Mouse (Mus musculus) layer of hippocampus, adult 18-20 months (tissue): ENCODE data around the gene Eif2b3. TPM values are rescaled to one million over a fixed set of nuclear protein-coding genes. Genes with fewer than 3 reads are reported as not detected.

Experiments
- DNase-seq, 2 experiments: peaks; one replicate each; pipeline ENCODE4 v3.0.0; 2022; ENCODE audit warnings: low spot score in 2 of 2
- long read RNA-seq: library from polyadenylated mRNA; stranded (forward); transcript quantifications from one replicate; pipeline ENCODE4 v2.0.0, GENCODE M21; 2021
- total RNA-seq, 2 experiments: library from RNA; stranded (reverse); gene quantifications; 2 replicates each; pipeline ENCODE4 v1.2.3; 2021

Eif2b3 gene
- 10 to 100 TPM; 15.8 to 17.8 TPM for total RNA-seq
- long read RNA-seq, transcript Eif2b3-203 (12 exons, 1,555 nt) = major isoform, 15 of 21 reads
- long read RNA-seq, partial matches to known transcripts = 3 of 21 reads
- long read RNA-seq, other reads (novel, unspliced or antisense) = 2 of 21 reads

GRCm38 (mm10) chr4:117019206-117020134, at the start of gene Eif2b3:
Eif2b3 (plus strand) TSS chr4:117019402.
- peak; percentile 89 to 93 for DNase-seq

- no peak for DNase-seq
Measured at GRCm38 (mm10) chr4:116976503-116976902, 42.7 kb upstream of the Eif2b3 start.

- no peak for DNase-seq
Measured at GRCm38 (mm10) chr4:116985681-116986080, 33.5 kb upstream of the Eif2b3 start.

- peak; percentile 73 to 86 for DNase-seq
Measured at GRCm38 (mm10) chr4:116986400-116987121, 32.6 kb upstream of the Eif2b3 start.

GRCm38 (mm10) chr4:116987122-116987456, 32.1 kb upstream of the Eif2b3 start:
- DNase-seq = no peak

- no peak for DNase-seq
Measured at GRCm38 (mm10) chr4:116989731-116990130, 29.5 kb upstream of the Eif2b3 start.

- peak; percentile 76 to 93 for DNase-seq
Measured at GRCm38 (mm10) chr4:116991366-116991765, 27.8 kb upstream of the Eif2b3 start.

GRCm38 (mm10) chr4:116993672-116994621, 25.3 kb upstream of the Eif2b3 start, which contains the start of gene Urod:
Urod (minus strand) TSS chr4:116994413.
- DNase-seq = peak; percentile 91 to 96

- DNase-seq = peak; percentile 19 to 68
Measured at GRCm38 (mm10) chr4:116995131-116995797, 23.9 kb upstream of the Eif2b3 start, which contains the start of gene Hectd3. Hectd3 (plus strand) TSS chr4:116995317.

GRCm38 (mm10) chr4:116995798-116996135, 23.4 kb upstream of the Eif2b3 start:
- no peak for DNase-seq

GRCm38 (mm10) chr4:116999513-117000154, 19.6 kb upstream of the Eif2b3 start:
- DNase-seq = no peak

- no peak for DNase-seq
Measured at GRCm38 (mm10) chr4:117001957-117002356, 17.2 kb upstream of the Eif2b3 start.

- peak; percentile 35 to 82 for DNase-seq
Measured at GRCm38 (mm10) chr4:117002543-117003521, 16.4 kb upstream of the Eif2b3 start.

GRCm38 (mm10) chr4:117004649-117005048, 14.6 kb upstream of the Eif2b3 start:
- DNase-seq = no peak

GRCm38 (mm10) chr4:117005611-117006400, 13.4 kb upstream of the Eif2b3 start:
- no peak for DNase-seq

GRCm38 (mm10) chr4:117007058-117007457, 12.1 kb upstream of the Eif2b3 start:
- DNase-seq = no peak

GRCm38 (mm10) chr4:117010231-117010630, 9.0 kb upstream of the Eif2b3 start:
- no peak for DNase-seq

GRCm38 (mm10) chr4:117013596-117013995, 5.6 kb upstream of the Eif2b3 start:
- DNase-seq = no peak
